Mouse (Mus musculus) testis, adult 2 months (tissue): ENCODE data around the gene Nrg4. TPM values are rescaled to one million over a fixed set of nuclear protein-coding genes. Genes with fewer than 3 reads are reported as not detected.

Experiments
- H3K27ac ChIP-seq: fragments of 200-500 bp; 2 replicates; pipeline ENCODE4 v1.5.1; 2012; ENCODE audit warnings: low read depth, low read length; ENCODE audit not compliant: control insufficient read depth, insufficient read depth
- H3K27me3 ChIP-seq: fragments of 200-500 bp; 2 replicates; pipeline ENCODE4 v1.6.1; 2012; ENCODE audit warnings: mild to moderate bottlenecking, low read length, moderate library complexity; ENCODE audit not compliant: control insufficient read depth, insufficient read depth
- H3K36me3 ChIP-seq: fragments of 200-500 bp; 2 replicates; pipeline ENCODE4 v1.6.1; 2012; ENCODE audit warnings: mild to moderate bottlenecking, low read length; ENCODE audit not compliant: control insufficient read depth, insufficient read depth
- H3K4me1 ChIP-seq: fragments of 200-500 bp; 2 replicates; pipeline ENCODE4 v1.6.1; 2012; ENCODE audit warnings: low read length; ENCODE audit not compliant: control insufficient read depth, insufficient read depth
- H3K4me3 ChIP-seq: fragments of 200-500 bp; 2 replicates; pipeline ENCODE4 v1.5.1; 2012; ENCODE audit warnings: low read depth, mild to moderate bottlenecking, low read length, moderate library complexity, mixed read lengths; ENCODE audit not compliant: control insufficient read depth
- CTCF ChIP-seq: fragments of 200-500 bp; IDR thresholded peaks from 2 replicates; pipeline ENCODE4 v1.5.1; 2012; ENCODE audit warnings: low read depth, mild to moderate bottlenecking, inconsistent platforms, low read length, moderate library complexity; ENCODE audit not compliant: control insufficient read depth, insufficient read depth, insufficient replicate concordance
- POLR2A ChIP-seq: fragments of 200-500 bp; IDR thresholded peaks from 2 replicates; pipeline ENCODE4 v1.6.1; 2012; ENCODE audit warnings: low read depth, mild to moderate bottlenecking, inconsistent platforms, low read length, moderate library complexity; ENCODE audit not compliant: control insufficient read depth
- polyA plus RNA-seq: library from polyadenylated mRNA; depleted of rRNA; stranded (reverse); fragments of >200 nt; gene quantifications from 2 replicates; pipeline ENCODE4 v1.2.3, GENCODE M21; 2012

Nrg4 gene
- polyA plus RNA-seq, 1 experiment: 0.85 TPM

DNA sequence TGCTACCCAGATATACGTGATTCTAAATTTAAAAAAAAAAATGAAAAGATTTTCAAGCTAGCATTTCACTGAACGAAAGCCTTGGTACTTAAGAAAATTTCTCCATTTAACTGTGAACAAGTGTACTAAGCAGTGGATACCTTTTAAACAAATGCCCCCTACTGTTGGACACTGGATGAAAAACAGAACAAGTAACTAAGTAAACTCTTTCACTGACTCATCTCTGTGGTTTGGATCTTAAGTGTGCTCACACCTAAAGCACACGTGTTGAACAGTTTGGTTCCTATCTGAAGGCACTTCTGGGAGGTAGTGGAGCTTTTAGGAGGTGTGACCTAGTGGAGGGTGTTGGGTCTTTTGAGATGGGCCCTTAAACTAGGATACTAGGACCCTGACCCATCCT is 41.4 kb downstream of the Nrg4 start:
- H3K27me3 ChIP-seq: no peaks in the 10 kb centered on the region
- no peaks in the 10 kb centered on the region for H3K36me3 ChIP-seq
- H3K4me3 ChIP-seq: no peak overlapping the region
- H3K27ac ChIP-seq: no peak overlapping the region
- TF ChIP-seq POLR2A (no peak), CTCF (no peak)
- H3K4me1 ChIP-seq: no peaks in the 10 kb centered on the region; the same call in 1 of the 2 replicates

DNA sequence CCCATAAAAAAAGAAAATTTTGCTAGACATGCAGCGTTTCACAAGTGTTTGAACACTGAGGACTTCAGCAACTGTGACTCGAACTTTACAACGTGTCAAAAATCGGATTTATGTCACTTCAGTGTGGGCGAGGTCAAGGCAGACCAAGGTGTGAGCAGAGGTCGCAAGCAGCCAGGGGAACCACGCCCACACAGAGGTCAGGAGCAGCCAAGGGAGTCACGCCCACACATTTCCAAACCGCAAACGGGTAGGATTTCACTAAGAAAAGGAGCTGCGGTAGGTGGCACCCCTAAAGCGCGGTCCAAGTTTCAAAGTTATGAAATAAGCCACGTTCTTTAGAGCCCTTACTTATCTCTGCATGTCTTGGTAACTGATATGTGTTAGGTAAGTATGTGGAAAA is 43.1 kb downstream of the Nrg4 start:
- no peak overlapping the region for H3K4me3 ChIP-seq
- H3K27ac ChIP-seq: no peak overlapping the region
- no peaks in the 10 kb centered on the region for H3K27me3 ChIP-seq
- no peaks in the 10 kb centered on the region for H3K36me3 ChIP-seq
- TF ChIP-seq CTCF (no peak), POLR2A (no peak)
- H3K4me1 ChIP-seq: no peaks in the 10 kb centered on the region; the same call in 1 of the 2 replicates

GRCm38 (mm10) chr9:55279114-55279825 is 47.4 kb downstream of the Nrg4 start:
- Histone ChIP-seq H3K36me3 (no peaks in the 10 kb centered on the region), H3K27ac (no peak overlapping the region), H3K4me3 (no peak overlapping the region), H3K4me1 (no peaks in the 10 kb centered on the region; the same call in 1 of the 2 replicates), H3K27me3 (no peaks in the 10 kb centered on the region)
- no peak for TF ChIP-seq CTCF
- TF ChIP-seq POLR2A: no peak

DNA sequence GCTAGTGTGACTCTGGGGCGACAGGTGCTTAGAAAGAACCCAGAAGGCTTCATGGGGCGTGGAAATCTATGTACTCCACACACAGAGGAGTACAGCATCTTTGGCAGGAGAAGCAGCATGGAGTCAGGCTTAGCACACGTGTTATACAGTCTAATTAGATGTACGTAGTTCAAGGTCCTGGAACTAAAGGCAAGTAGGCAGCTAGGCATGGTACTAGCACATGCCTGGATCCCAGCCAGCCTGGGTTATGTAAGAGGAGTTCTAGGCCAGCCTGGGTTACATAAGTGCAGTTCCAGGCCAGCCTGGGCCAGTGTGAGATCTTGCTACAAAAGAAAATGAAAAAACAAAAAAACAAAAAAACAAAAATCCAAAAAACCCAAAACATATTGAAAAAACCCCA is 49.1 kb downstream of the Nrg4 start:
- TF ChIP-seq CTCF (no peak), POLR2A (no peak)
- Histone ChIP-seq H3K27ac (no peak overlapping the region), H3K27me3 (no peaks in the 10 kb centered on the region), H3K4me3 (no peak overlapping the region), H3K36me3 (no peaks in the 10 kb centered on the region), H3K4me1 (no peaks in the 10 kb centered on the region; the same call in 1 of the 2 replicates)

GRCm38 (mm10) chr9:55273906-55274305 is 52.7 kb downstream of the Nrg4 start:
- H3K27ac ChIP-seq: no peak overlapping the region
- TF ChIP-seq POLR2A (no peak), CTCF (no peak)
- no peaks in the 10 kb centered on the region for H3K27me3 ChIP-seq
- no peaks in the 10 kb centered on the region for H3K4me1 ChIP-seq
- H3K36me3 ChIP-seq: no peaks in the 10 kb centered on the region
- H3K4me3 ChIP-seq: no peak overlapping the region

GRCm38 (mm10) chr9:55271960-55272560 is 54.6 kb downstream of the Nrg4 start:
- no peaks in the 10 kb centered on the region for H3K4me1 ChIP-seq
- TF ChIP-seq POLR2A: no peak
- TF ChIP-seq CTCF: no peak
- H3K27ac ChIP-seq: no peak overlapping the region
- no peaks in the 10 kb centered on the region for H3K27me3 ChIP-seq
- no peak overlapping the region for H3K4me3 ChIP-seq
- no peaks in the 10 kb centered on the region for H3K36me3 ChIP-seq

DNA sequence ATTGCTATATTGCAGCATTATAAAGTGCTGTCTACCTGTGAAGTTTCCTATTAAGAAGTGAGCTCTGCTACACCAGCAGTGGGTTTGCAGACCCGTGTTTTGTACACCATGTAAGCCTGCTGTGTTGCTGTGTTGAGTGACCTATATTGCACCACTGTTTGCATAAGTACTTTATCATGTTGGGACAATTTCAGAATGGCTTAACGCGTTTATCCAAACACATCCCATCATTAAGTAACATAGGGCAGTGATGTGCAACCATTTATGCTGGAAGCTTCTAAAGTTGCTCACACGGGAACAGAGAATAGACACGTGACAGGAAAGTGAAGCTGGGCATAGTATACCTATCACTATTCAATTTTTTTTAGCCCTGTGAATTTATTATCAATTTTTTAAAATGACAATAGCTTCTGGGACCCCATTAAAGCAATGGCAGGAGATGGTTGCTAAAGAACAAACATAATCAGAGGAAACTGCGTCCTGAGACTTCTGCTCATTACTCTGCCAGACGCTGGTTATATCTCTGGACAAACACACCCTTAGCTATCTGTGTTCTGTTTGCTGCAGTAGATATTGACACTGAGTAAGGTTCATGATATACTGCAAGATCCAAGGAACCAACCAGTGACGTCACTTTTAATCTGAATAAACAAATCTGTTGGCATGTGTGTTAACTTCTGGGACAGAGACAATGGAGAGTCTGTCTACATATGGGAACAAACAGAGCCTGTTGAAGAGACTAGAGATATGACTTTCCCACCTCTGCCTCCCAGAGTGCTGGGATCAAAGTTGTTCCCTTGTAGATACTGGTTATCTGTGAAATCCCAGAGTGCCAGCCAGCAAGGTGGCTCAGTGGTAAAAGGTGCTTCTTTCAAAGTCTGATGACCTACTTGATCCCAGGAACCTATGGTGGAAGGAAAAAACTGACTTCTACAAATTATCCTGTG is 62.0 kb downstream of the Nrg4 start:
- TF ChIP-seq POLR2A (no peak), CTCF (no peak)
- H3K36me3 ChIP-seq: no peaks in the 10 kb centered on the region
- no peaks in the 10 kb centered on the region for H3K4me1 ChIP-seq
- H3K27me3 ChIP-seq: no peaks in the 10 kb centered on the region
- H3K27ac ChIP-seq: no peak overlapping the region
- no peak overlapping the region for H3K4me3 ChIP-seq
